Mouse (Mus musculus) liver, embryonic 14.5 days (tissue): ENCODE measurements around the gene Ccl28. TPM values are rescaled to one million over a fixed set of nuclear protein-coding genes. Genes with fewer than 3 reads are reported as not detected.
A peak's percentile ranks its signal among the peaks of the same experiment; 100 is the strongest.

ENCODE experiments used
- ATAC-seq: fragments of 200-750 bp; cut with Nextera tagmentation; 2 replicates; pipeline ENCODE4 v1.8.0; 2017; ENCODE audit warnings: moderate number of reproducible peaks, mild to moderate bottlenecking, moderate library complexity; ENCODE audit not compliant: insufficient read depth
- DNase-seq, 3 experiments: peaks; one replicate each; pipeline ENCODE4 v3.0.0-alpha.2; 2012 to 2013; ENCODE audit warnings: low read depth in 3 of 3, low spot score in 3 of 3
- H3K27ac ChIP-seq: fragments of 300-500 bp; sonication (generic); 2 replicates; pipeline ENCODE4 v1.5.1; 2014; ENCODE audit warnings: moderate library complexity, mild to moderate bottlenecking, control low read depth, inconsistent platforms
- H3K27me3 ChIP-seq: fragments of 300-500 bp; sonication (generic); 2 replicates; pipeline ENCODE4 v1.6.1; 2014; ENCODE audit warnings: mild to moderate bottlenecking, low read length, moderate library complexity; ENCODE audit not compliant: control insufficient read depth, insufficient read depth
- H3K36me3 ChIP-seq: fragments of 300-500 bp; sonication (generic); replicated peaks from 2 replicates; pipeline ENCODE4 v1.6.1; 2014; ENCODE audit warnings: low read depth; ENCODE audit not compliant: control insufficient read depth, insufficient read depth
- H3K4me1 ChIP-seq, 2 experiments: fragments of 200-500 bp in 1 of 2; fragments of 300-500 bp in 1 of 2; sonication (generic) in 1 of 2; replicated peaks; 2 replicates each; pipeline ENCODE4 v1.6.1; 2012 to 2014; ENCODE audit warnings: antibody characterized with exemption in 1 of 2, inconsistent platforms in 1 of 2, low read length in 1 of 2; ENCODE audit not compliant: control insufficient read depth in 2 of 2, insufficient read depth in 2 of 2
- H3K4me2 ChIP-seq: fragments of 300-500 bp; sonication (generic); 2 replicates; pipeline ENCODE4 v1.6.1; 2014; ENCODE audit warnings: low read depth, mild to moderate bottlenecking, control low read depth, moderate library complexity
- H3K4me3 ChIP-seq, 2 experiments: fragments of 200-500 bp in 1 of 2; fragments of 300-500 bp in 1 of 2; sonication (generic) in 1 of 2; 2 replicates each; pipeline ENCODE4 v1.5.1; 2012 to 2014; ENCODE audit warnings: low read depth in 2 of 2, low read length in 2 of 2, mild to moderate bottlenecking in 2 of 2, control low read depth in 1 of 2, inconsistent platforms in 1 of 2, moderate library complexity in 1 of 2; ENCODE audit not compliant: insufficient read depth in 1 of 2
- H3K9ac ChIP-seq: fragments of 300-500 bp; sonication (generic); replicated peaks from 2 replicates; pipeline ENCODE4 v1.6.1; 2014; ENCODE audit warnings: mild to moderate bottlenecking, control low read depth, moderate library complexity
- H3K9me3 ChIP-seq: fragments of 300-500 bp; sonication (generic); 2 replicates; pipeline ENCODE4 v1.6.1; 2016; ENCODE audit warnings: low read length, mixed read lengths; ENCODE audit not compliant: control insufficient read depth
- CTCF ChIP-seq: IDR thresholded peaks from 2 replicates; pipeline ENCODE4 v1.5.1; 2016; ENCODE audit warnings: antibody characterized with exemption, low read depth, control low read depth
- EP300 ChIP-seq: IDR thresholded peaks from 2 replicates; pipeline ENCODE4 v1.6.1; 2016; ENCODE audit warnings: antibody characterized with exemption, low read depth
- WGBS: fragments of 180-500 bp; shearing (Covaris S2); extraction: QIAGEN DNeasy Blood & Tissue Kit; methylation state at CpG from one replicate; pipeline ENCODE4 v1.1.7; 2014; ENCODE audit not compliant: insufficient replicate concordance; 5-methylcytosine and 5-hydroxymethylcytosine counted together
- polyA plus RNA-seq, 2 experiments: library from polyadenylated mRNA; depleted of rRNA in 1 of 2; stranded (reverse) in 1 of 2; unstranded in 1 of 2; fragments of >200 nt; fragmentation: Nextera tagmentation in 1 of 2; extraction: Ambion mirVana in 1 of 2; gene quantifications; 2 replicates each; pipeline versions ENCODE4 v1.2.1 to v1.2.3; 2012 to 2014

The Ccl28 gene
- polyA plus RNA-seq, 2 experiments = 0.01 TPM; not detected in 1

DNA sequence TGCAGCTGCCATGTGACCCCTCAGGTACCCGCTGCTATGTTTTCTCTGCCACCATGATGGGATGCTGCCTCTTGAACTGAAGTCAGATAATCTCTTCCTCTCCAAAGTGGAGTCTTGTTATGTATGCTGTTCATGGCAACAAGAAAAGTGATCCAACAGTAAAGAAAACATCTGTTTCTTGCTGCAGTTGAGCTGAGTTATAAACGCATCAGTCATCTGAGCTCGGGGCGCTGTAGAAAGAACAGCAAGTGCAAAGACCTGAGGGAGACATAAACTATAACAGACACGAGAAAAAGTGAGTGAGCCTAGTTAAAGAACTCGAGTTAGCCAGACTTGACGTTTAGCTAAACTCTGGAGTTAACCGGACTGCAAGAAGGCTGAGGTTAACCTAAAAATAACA, 55.2 kb downstream of the Ccl28 start:
- Histone ChIP-seq H3K9me3 (no peaks in the 10 kb centered on the region), H3K27ac (no peak overlapping the region), H3K36me3 (no peaks in the 10 kb centered on the region), H3K27me3 (no peaks in the 10 kb centered on the region), H3K4me1 (no peaks in the 10 kb centered on the region), H3K4me3 (no peak overlapping the region), H3K9ac (no peak overlapping the region), H3K4me2 (no peak overlapping the region)
- DNase-seq (no peak), ATAC-seq (no peak)
- TF ChIP-seq CTCF = no peak
- TF ChIP-seq EP300 = no peak
- 67% methylated on average over 8 of the region's 8 CpGs for WGBS

- H3K27ac ChIP-seq = no peak overlapping the region
- no peaks in the 10 kb centered on the region for H3K9me3 ChIP-seq
- no peak overlapping the region for H3K9ac ChIP-seq
- no peaks in the 10 kb centered on the region for H3K4me1 ChIP-seq
- ATAC-seq = no peak
- no peak overlapping the region for H3K4me3 ChIP-seq
- TF ChIP-seq EP300 (no peak), CTCF (no peak)
- no peak overlapping the region for H3K4me2 ChIP-seq
- H3K36me3 ChIP-seq = no peaks in the 10 kb centered on the region
- DNase-seq = no peak
- no peaks in the 10 kb centered on the region for H3K27me3 ChIP-seq
- WGBS = 50% methylated on average over 2 of the region's 2 CpGs
Observed at GRCm38 (mm10) chr13:119679721-119680120, 56.1 kb downstream of the Ccl28 start.

- Histone ChIP-seq H3K9ac (no peak overlapping the region), H3K27me3 (no peaks in the 10 kb centered on the region), H3K9me3 (no peaks in the 10 kb centered on the region), H3K27ac (no peak overlapping the region), H3K4me3 (no peak overlapping the region), H3K4me1 (no peaks in the 10 kb centered on the region), H3K4me2 (no peak overlapping the region), H3K36me3 (no peaks in the 10 kb centered on the region)
- TF ChIP-seq CTCF = no peak
- no peak for TF ChIP-seq EP300
- 57% methylated on average over 3 of the region's 3 CpGs for WGBS
- ATAC-seq (no peak), DNase-seq (no peak)
Observed at GRCm38 (mm10) chr13:119681161-119681560, 57.5 kb downstream of the Ccl28 start.

DNA sequence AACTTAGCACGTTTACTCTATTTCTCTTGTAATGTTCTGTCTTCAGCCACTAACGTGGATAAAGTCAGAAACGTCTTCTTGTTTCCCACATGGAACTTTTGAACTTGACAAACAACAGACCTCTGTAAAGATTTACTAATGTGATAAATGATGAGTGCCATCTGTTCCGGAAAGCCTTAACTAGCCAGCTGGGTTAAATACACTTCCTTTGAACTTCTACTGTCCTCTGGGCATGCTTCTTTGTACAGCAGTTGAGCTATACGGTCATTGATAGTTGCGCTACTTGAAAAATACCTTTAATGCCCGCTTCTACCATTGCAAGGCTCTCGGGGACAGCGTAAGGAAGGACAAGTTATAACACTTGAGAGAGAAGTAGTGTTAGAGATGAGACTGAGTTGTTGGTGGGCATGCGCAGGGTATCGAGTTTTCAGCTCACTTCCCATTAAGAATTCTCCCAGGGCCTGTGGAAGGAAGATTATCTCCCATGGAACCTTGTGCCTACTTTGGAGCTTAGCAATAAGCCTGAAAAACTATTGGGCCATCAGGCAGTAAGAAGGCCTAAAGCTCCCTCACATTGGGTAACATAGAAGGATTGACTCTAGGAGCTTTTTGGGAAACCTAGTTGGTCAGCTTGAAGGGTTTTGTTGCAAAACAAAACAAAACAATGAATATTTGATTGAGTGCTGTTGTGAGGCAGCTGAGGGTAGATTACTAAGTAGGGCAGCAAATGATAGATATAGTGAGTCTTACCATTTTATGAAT, 61.0 kb downstream of the Ccl28 start:
- TF ChIP-seq EP300 (no peak), CTCF (no peak)
- H3K4me2 ChIP-seq = no peak overlapping the region
- no peaks in the 10 kb centered on the region for H3K27me3 ChIP-seq
- H3K27ac ChIP-seq = no peak overlapping the region
- H3K9me3 ChIP-seq = no peaks in the 10 kb centered on the region
- ATAC-seq (no peak), DNase-seq (no peak)
- H3K4me3 ChIP-seq = no peak overlapping the region
- WGBS = 70% methylated on average over 11 of the region's 11 CpGs
- no peak overlapping the region for H3K9ac ChIP-seq
- H3K4me1 ChIP-seq = no peaks in the 10 kb centered on the region
- no peaks in the 10 kb centered on the region for H3K36me3 ChIP-seq

- Histone ChIP-seq H3K36me3 (no peaks in the 10 kb centered on the region), H3K4me1 (peaks cover 4 to 11% of the 10 kb centered on the region in 2 experiments), H3K9me3 (no peaks in the 10 kb centered on the region), H3K27me3 (no peaks in the 10 kb centered on the region), H3K9ac (no peak overlapping the region), H3K27ac (no peak overlapping the region), H3K4me2 (peak overlapping the region; percentile 82), H3K4me3 (peak overlapping the region; percentile 48 to 69)
- DNase-seq (no peak), ATAC-seq (no peak)
- TF ChIP-seq CTCF (no peak), EP300 (no peak)
- WGBS = 12% methylated on average over 5 of the region's 5 CpGs
Observed at GRCm38 (mm10) chr13:119689709-119690038, 66.1 kb downstream of the Ccl28 start.
